Mouse (Mus musculus) spleen, adult 2 months (tissue): ENCODE data around the gene Olfr516.

Experiments used
- CTCF ChIP-seq: fragments of 200-500 bp; IDR thresholded peaks from 2 replicates; pipeline ENCODE4 v1.5.1; 2011; ENCODE audit warnings: mild to moderate bottlenecking, inconsistent platforms; ENCODE audit not compliant: insufficient read depth, insufficient read length, insufficient replicate concordance; ENCODE audit errors: extremely low read depth
- POLR2A ChIP-seq: fragments of 200-500 bp; IDR thresholded peaks from 2 replicates; pipeline ENCODE4 v1.6.1; 2011; ENCODE audit warnings: low read depth, low read length, inconsistent platforms

DNA sequence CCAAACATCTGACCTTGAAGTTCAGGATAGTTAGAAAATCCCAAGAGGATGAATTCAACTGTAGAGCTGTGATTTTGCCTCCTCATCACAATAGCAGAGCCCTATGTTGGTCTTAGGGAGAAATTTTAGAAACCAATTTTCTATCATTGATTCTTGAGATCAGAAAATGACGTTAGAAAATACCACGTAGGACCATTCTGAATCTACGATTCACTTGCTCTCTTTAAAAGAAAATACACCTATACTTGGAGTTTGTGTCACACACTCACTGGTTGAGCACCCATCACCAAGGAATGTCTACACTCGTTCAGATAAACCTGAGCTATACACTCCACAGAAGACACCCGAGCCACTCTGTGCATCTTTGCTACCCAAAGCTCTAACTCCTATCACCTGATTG lies 44.0 kb upstream of the Olfr516 start, which contains the start of gene Olfr519:
- TF ChIP-seq CTCF: no peak
- no peak for TF ChIP-seq POLR2A
